Mouse (Mus musculus) liver, postnatal 0 days (tissue): Measurements from ENCODE around the gene Spata21. TPM values are rescaled to one million over a fixed set of nuclear protein-coding genes. Genes with fewer than 3 reads are reported as not detected.

ENCODE experiments used
- ATAC-seq: fragments of 200-750 bp; cut with Nextera tagmentation; 2 replicates; pipeline ENCODE4 v1.8.0; 2017; ENCODE audit warnings: mild to moderate bottlenecking, moderate library complexity
- DNase-seq: peaks from one replicate; pipeline ENCODE4 v3.0.0-alpha.2; 2016
- H3K27ac ChIP-seq: fragments of 300-500 bp; sonication (generic); 2 replicates; pipeline ENCODE4 v1.5.1; 2014; ENCODE audit warnings: antibody characterized with exemption, moderate library complexity, mild to moderate bottlenecking, low read depth
- H3K27me3 ChIP-seq: fragments of 300-500 bp; sonication (generic); 2 replicates; pipeline ENCODE4 v1.6.1; 2014; ENCODE audit warnings: low read length, control low read depth, mixed read lengths; ENCODE audit not compliant: insufficient read depth
- H3K36me3 ChIP-seq: fragments of 300-500 bp; sonication (generic); replicated peaks from 2 replicates; pipeline ENCODE4 v1.6.1; 2014; ENCODE audit warnings: mild to moderate bottlenecking, control low read depth, low read length, moderate library complexity, mixed read lengths; ENCODE audit not compliant: insufficient read depth
- H3K4me1 ChIP-seq: fragments of 300-500 bp; sonication (generic); 2 replicates; pipeline ENCODE4 v1.6.1; 2014; ENCODE audit warnings: antibody characterized with exemption, mild to moderate bottlenecking, control low read depth; ENCODE audit not compliant: insufficient read depth
- H3K4me2 ChIP-seq: fragments of 300-500 bp; sonication (generic); 2 replicates; pipeline ENCODE4 v1.6.1; 2014; ENCODE audit warnings: low read depth, mild to moderate bottlenecking, low read length, moderate library complexity, mixed read lengths
- H3K4me3 ChIP-seq: fragments of 300-500 bp; sonication (generic); 2 replicates; pipeline ENCODE4 v1.5.1; 2014; ENCODE audit warnings: low read depth, low read length
- H3K9ac ChIP-seq: fragments of 300-500 bp; sonication (generic); replicated peaks from 2 replicates; pipeline ENCODE4 v1.6.1; 2014; ENCODE audit warnings: mild to moderate bottlenecking, moderate library complexity
- H3K9me3 ChIP-seq: fragments of 300-500 bp; sonication (generic); 2 replicates; pipeline ENCODE4 v1.6.1; 2016; ENCODE audit warnings: mild to moderate bottlenecking, control low read depth, low read length, mixed read lengths
- CTCF ChIP-seq: sonication (generic); IDR thresholded peaks from 2 replicates; pipeline ENCODE4 v1.5.1; 2016; ENCODE audit warnings: antibody characterized with exemption, low read depth
- EP300 ChIP-seq: IDR thresholded peaks from 2 replicates; pipeline ENCODE4 v1.6.1; 2016; ENCODE audit warnings: antibody characterized with exemption, low read depth, mild to moderate bottlenecking
- WGBS: fragments of 180-500 bp; shearing (Covaris S2); extraction: QIAGEN DNeasy Blood & Tissue Kit; methylation state at CpG from one replicate; pipeline ENCODE4 v1.1.7; 2014; ENCODE audit not compliant: insufficient replicate concordance; 5-methylcytosine and 5-hydroxymethylcytosine counted together
- polyA plus RNA-seq: library from polyadenylated mRNA; unstranded; fragments of >200 nt; fragmentation: Nextera tagmentation; extraction: Ambion mirVana; gene quantifications from 2 replicates; pipeline ENCODE4 v1.2.1, GENCODE M21; 2015

Spata21 gene
- polyA plus RNA-seq, 1 experiment from 2014 or later = not detected

- DNase-seq (peak; percentile 68), ATAC-seq (peak; percentile 75)
- Histone ChIP-seq H3K4me1 (peaks cover 24% of the 10 kb centered on the region), H3K36me3 (no peaks in the 10 kb centered on the region), H3K4me2 (peak overlapping the region; percentile 85), H3K27ac (peak overlapping the region; percentile 93), H3K4me3 (peak overlapping the region; percentile 100), H3K9me3 (no peaks in the 10 kb centered on the region), H3K9ac (peak overlapping the region; percentile 96), H3K27me3 (no peaks in the 10 kb centered on the region)
- under 1% methylated on average over 62 of the region's 66 CpGs for WGBS
- TF ChIP-seq EP300 = no peak
- no peak for TF ChIP-seq CTCF
These were observed 60.1 kb downstream of the Spata21 start for GRCm38 (mm10) chr4:141148009-141148801.

GRCm38 (mm10) chr4:141149116-141149515 is 61.0 kb downstream of the Spata21 start:
- peak overlapping the region; percentile 96 for H3K9ac ChIP-seq
- 27% methylated on average over 7 of the region's 7 CpGs for WGBS
- ATAC-seq (no peak), DNase-seq (no peak)
- peak overlapping the region; percentile 100 for H3K4me3 ChIP-seq
- H3K9me3 ChIP-seq = no peaks in the 10 kb centered on the region
- no peaks in the 10 kb centered on the region for H3K27me3 ChIP-seq
- peaks cover 27% of the 10 kb centered on the region for H3K4me1 ChIP-seq
- H3K4me2 ChIP-seq = peak overlapping the region; percentile 85
- peak overlapping the region; percentile 93; the same call in 1 of the 2 replicates for H3K27ac ChIP-seq
- TF ChIP-seq CTCF (no peak), EP300 (no peak)
- H3K36me3 ChIP-seq = no peaks in the 10 kb centered on the region; the same call in 1 of the 2 replicates

GRCm38 (mm10) chr4:141157485-141157884 is 69.4 kb downstream of the Spata21 start:
- TF ChIP-seq EP300 = no peak
- no peak for TF ChIP-seq CTCF
- DNase-seq (no peak), ATAC-seq (no peak)
- peaks cover 67% of the 10 kb centered on the region for H3K4me1 ChIP-seq
- H3K9me3 ChIP-seq = no peaks in the 10 kb centered on the region
- no peaks in the 10 kb centered on the region for H3K27me3 ChIP-seq
- H3K27ac ChIP-seq = peak overlapping the region; percentile 40; the same call in 1 of the 2 replicates
- 0 out of 2 replicates have a peak overlapping the region, but pooled peaks have one; percentile 1 for H3K9ac ChIP-seq
- no peak overlapping the region for H3K4me3 ChIP-seq
- 51% methylated on average over 4 of the region's 4 CpGs for WGBS
- no peak overlapping the region for H3K4me2 ChIP-seq
- peaks cover 5% of the 10 kb centered on the region; the same call in 1 of the 2 replicates for H3K36me3 ChIP-seq

- Histone ChIP-seq H3K9me3 (no peaks in the 10 kb centered on the region), H3K9ac (peak overlapping the region; percentile 1), H3K4me1 (peaks cover 72% of the 10 kb centered on the region), H3K27me3 (no peaks in the 10 kb centered on the region), H3K27ac (peak overlapping the region; percentile 74), H3K4me3 (no peak overlapping the region), H3K36me3 (peaks cover 5% of the 10 kb centered on the region; the same call in 1 of the 2 replicates), H3K4me2 (peak overlapping the region; percentile 54)
- TF ChIP-seq EP300 (no peak), CTCF (no peak)
- DNase-seq = no peak
- 49% methylated on average over 2 of the region's 2 CpGs for WGBS
- ATAC-seq = no peak
These were observed 70.5 kb downstream of the Spata21 start for GRCm38 (mm10) chr4:141158609-141159008.

GRCm38 (mm10) chr4:141159093-141159492 is 71.0 kb downstream of the Spata21 start:
- no peak overlapping the region for H3K4me3 ChIP-seq
- peak overlapping the region; percentile 54 for H3K4me2 ChIP-seq
- H3K9me3 ChIP-seq = no peaks in the 10 kb centered on the region
- no peak for DNase-seq
- peak overlapping the region; percentile 74 for H3K27ac ChIP-seq
- H3K4me1 ChIP-seq = peaks cover 74% of the 10 kb centered on the region
- no peak for ATAC-seq
- WGBS = 20% methylated on average over 11 of the region's 11 CpGs
- H3K27me3 ChIP-seq = no peaks in the 10 kb centered on the region
- peak; percentile 51 for TF ChIP-seq CTCF
- no peak for TF ChIP-seq EP300
- peak overlapping the region; percentile 1 for H3K9ac ChIP-seq
- peaks cover 5% of the 10 kb centered on the region; the same call in 1 of the 2 replicates for H3K36me3 ChIP-seq

GRCm38 (mm10) chr4:141159666-141160065 is 71.5 kb downstream of the Spata21 start:
- no peaks in the 10 kb centered on the region for H3K9me3 ChIP-seq
- no peaks in the 10 kb centered on the region for H3K27me3 ChIP-seq
- TF ChIP-seq EP300 (no peak), CTCF (no peak)
- H3K36me3 ChIP-seq = peaks cover 5% of the 10 kb centered on the region; the same call in 1 of the 2 replicates
- H3K4me2 ChIP-seq = 0 out of 2 replicates have a peak overlapping the region, but pooled peaks have one; percentile 54
- H3K4me3 ChIP-seq = no peak overlapping the region
- peak overlapping the region; percentile 74 for H3K27ac ChIP-seq
- DNase-seq (no peak), ATAC-seq (no peak)
- H3K9ac ChIP-seq = peak overlapping the region; percentile 50
- 39% methylated on average over 5 of the region's 5 CpGs for WGBS
- H3K4me1 ChIP-seq = peaks cover 70% of the 10 kb centered on the region
